Mouse (Mus musculus): ENCODE results near the gene Srcap. TPM values are rescaled to one million over a fixed set of nuclear protein-coding genes. Genes with fewer than 3 reads are reported as not detected.

Gene Srcap
- polyA plus RNA-seq, 1 experiment from 2014 or later = 66.7 TPM

DNA sequence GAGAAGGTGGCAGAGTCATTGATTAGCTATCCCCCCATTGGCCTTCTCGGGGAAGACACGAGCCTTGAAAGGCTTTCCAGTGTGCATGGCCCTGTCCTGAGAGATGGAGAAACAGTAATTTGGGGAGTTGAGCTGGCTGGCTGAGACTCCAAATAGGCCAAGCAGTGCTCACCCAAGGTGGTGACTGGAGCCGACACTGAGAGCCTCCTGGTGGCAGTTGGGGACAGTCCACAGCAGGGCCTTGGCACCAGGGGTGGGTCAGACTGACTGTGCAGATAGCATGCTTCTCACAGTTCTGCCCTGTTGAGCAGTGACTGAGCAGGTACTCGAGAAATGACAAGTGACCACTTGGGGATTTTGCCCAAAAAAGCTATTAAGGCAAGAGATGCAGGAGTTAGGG is 90.0 kb downstream of the Srcap start:
- Histone ChIP-seq H3K4me2 (ENCODE audit: low read depth, low read length) (no peak overlapping the region), H3K9ac (replicated peaks; ENCODE audit: low read depth, low read length) (no peak overlapping the region), H3K4me1 (ENCODE audit: control insufficient read depth, insufficient read depth, low read length) (no peaks in the 10 kb centered on the region), H3K27ac (ENCODE audit: low read depth, low read length) (no peak overlapping the region), H3K4me3 (ENCODE audit: low read depth, low read length) (no peak overlapping the region), H3K36me3 (ENCODE audit: control insufficient read depth, insufficient read depth, low read length) (peaks cover 66% of the 10 kb centered on the region), H3K9me3 (ENCODE audit: control insufficient read depth, low read length) (no peaks in the 10 kb centered on the region), H3K27me3 (ENCODE audit: control insufficient read depth, insufficient read depth, low read length) (no peaks in the 10 kb centered on the region)
- no peak for ATAC-seq (ENCODE audit: low read depth)
- WGBS = 85% methylated on average over 4 of the region's 4 CpGs

DNA sequence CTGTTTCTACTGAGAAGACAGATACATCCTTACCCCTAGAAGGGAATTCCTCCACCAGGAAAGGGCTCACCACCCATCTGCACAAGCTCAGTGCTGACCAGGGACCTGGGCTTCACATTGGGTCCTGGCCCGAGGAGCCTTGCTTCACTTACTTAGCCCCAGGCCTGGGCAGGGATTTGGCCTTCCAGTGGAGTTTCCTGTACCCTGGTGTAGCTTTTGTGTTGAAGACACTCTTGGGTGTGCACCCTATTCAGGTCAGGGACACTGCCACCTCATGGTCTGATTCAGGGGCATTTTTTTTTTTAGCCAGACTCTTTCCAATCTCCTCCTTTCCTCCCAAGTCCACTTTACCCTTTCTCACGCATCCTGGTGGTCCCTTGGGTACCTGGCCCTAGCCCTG is 91.1 kb downstream of the Srcap start:
- WGBS = 92% methylated on average over 2 of the region's 2 CpGs

DNA sequence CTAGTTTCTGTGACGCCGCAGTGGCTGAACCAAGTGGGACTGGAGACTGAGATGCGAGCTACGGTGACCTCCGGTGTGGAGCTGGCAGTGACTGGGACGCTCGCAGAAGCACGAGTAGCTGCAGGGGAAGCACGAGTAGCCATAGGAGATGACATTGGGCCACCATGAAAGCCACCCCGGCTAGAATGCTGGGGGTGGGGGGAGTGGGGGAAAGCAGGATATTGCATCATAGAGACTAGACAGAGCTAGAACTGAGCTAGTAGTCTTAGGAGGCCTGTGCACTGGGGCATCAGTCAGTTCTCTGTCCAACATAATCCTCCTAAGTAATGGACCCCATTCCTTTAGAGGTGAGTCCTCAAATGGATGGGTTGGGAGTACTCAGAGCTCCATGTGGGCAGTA is 92.5 kb downstream of the Srcap start:
- Histone ChIP-seq H3K4me3 (ENCODE audit: low read depth, low read length) (no peak overlapping the region), H3K4me2 (ENCODE audit: low read depth, low read length) (no peak overlapping the region), H3K9ac (replicated peaks; ENCODE audit: low read depth, low read length) (no peak overlapping the region), H3K4me1 (ENCODE audit: control insufficient read depth, insufficient read depth, low read length) (no peaks in the 10 kb centered on the region), H3K36me3 (ENCODE audit: control insufficient read depth, insufficient read depth, low read length) (peaks cover 64% of the 10 kb centered on the region), H3K27ac (ENCODE audit: low read depth, low read length) (no peak overlapping the region), H3K9me3 (ENCODE audit: control insufficient read depth, low read length) (no peaks in the 10 kb centered on the region), H3K27me3 (ENCODE audit: control insufficient read depth, insufficient read depth, low read length) (no peaks in the 10 kb centered on the region)
- WGBS = 93% methylated on average over 10 of the region's 10 CpGs
- ATAC-seq (ENCODE audit: low read depth) = no peak

More for the DNA sequence above, 91.1 kb downstream of the Srcap start:
- Histone ChIP-seq H3K4me3 (ENCODE audit: low read depth, low read length) (no peak overlapping the region), H3K27ac (ENCODE audit: low read depth, low read length) (no peak overlapping the region), H3K9me3 (ENCODE audit: control insufficient read depth, low read length) (no peaks in the 10 kb centered on the region), H3K4me2 (ENCODE audit: low read depth, low read length) (no peak overlapping the region), H3K4me1 (ENCODE audit: control insufficient read depth, insufficient read depth, low read length) (no peaks in the 10 kb centered on the region), H3K36me3 (ENCODE audit: control insufficient read depth, insufficient read depth, low read length) (peaks cover 62% of the 10 kb centered on the region), H3K27me3 (ENCODE audit: control insufficient read depth, insufficient read depth, low read length) (no peaks in the 10 kb centered on the region), H3K9ac (replicated peaks; ENCODE audit: low read depth, low read length) (no peak overlapping the region)
- ATAC-seq (ENCODE audit: low read depth) = no peak

DNA sequence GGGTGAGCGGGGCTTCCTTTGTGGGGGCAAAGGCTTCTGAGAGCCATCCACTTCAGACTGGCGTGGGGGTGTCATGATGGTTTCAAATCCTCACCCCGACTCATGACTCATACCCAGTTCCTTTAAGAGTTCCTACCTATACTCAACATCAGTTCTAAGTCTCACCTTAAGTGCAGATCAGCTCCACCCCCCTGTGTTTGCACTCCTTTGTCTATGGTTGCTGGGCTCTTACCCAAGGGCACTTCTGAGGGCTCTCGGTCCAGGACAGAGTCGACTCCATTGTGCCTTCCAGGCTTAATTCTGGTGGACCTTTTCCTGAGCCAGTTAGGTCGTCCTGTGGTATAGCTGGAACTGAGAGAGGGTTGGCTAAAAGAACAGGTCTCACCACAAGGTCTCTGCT is 95.4 kb downstream of the Srcap start:
- WGBS = 89% methylated on average over 6 of the region's 6 CpGs
- peaks cover 70% of the 10 kb centered on the region for H3K36me3 ChIP-seq (ENCODE audit: control insufficient read depth, insufficient read depth, low read length)
- H3K4me2 ChIP-seq (ENCODE audit: low read depth, low read length) = no peak overlapping the region
- H3K4me3 ChIP-seq (ENCODE audit: low read depth, low read length) = no peak overlapping the region
- H3K27ac ChIP-seq (ENCODE audit: low read depth, low read length) = no peak overlapping the region
- no peak for ATAC-seq (ENCODE audit: low read depth)
- H3K27me3 ChIP-seq (ENCODE audit: control insufficient read depth, insufficient read depth, low read length) = no peaks in the 10 kb centered on the region
- H3K9ac ChIP-seq (replicated peaks; ENCODE audit: low read depth, low read length) = no peak overlapping the region
- no peaks in the 10 kb centered on the region for H3K9me3 ChIP-seq (ENCODE audit: control insufficient read depth, low read length)
- H3K4me1 ChIP-seq (ENCODE audit: control insufficient read depth, insufficient read depth, low read length) = no peaks in the 10 kb centered on the region

Small RNA genes within 50 kb of the gene (microRNA-seq; reads per million reads assigned to microRNA genes)
- gene Gm47278 (not detected), gene Mir7060 (not detected)

Other genes starting within 250 kb of the Srcap start
- 77.7 and 78.9 TPM in 2 replicates for gene Sephs2, start 237.9 kb upstream of the Srcap start, polyA plus RNA-seq (2014; fragmentation: Nextera tagmentation; extraction: Ambion mirVana)
- gene Itgal, start 215.7 kb upstream of the Srcap start, polyA plus RNA-seq (2014; fragmentation: Nextera tagmentation; extraction: Ambion mirVana) = 0.09 and 0.17 TPM in 2 replicates
- 3.3 and 6.0 TPM in 2 replicates for gene Zfp768, start 166.4 kb upstream of the Srcap start, polyA plus RNA-seq (2014; fragmentation: Nextera tagmentation; extraction: Ambion mirVana)
- 8.4 and 9.1 TPM in 2 replicates for gene Zfp747, start 135.9 kb upstream of the Srcap start, polyA plus RNA-seq (2014; fragmentation: Nextera tagmentation; extraction: Ambion mirVana)
- gene 9130019O22Rik, start 124.8 kb upstream of the Srcap start, polyA plus RNA-seq (2014; fragmentation: Nextera tagmentation; extraction: Ambion mirVana) = 5.6 and 6.7 TPM in 2 replicates
- 6.0 and 7.8 TPM in 2 replicates for gene E430018J23Rik, start 118.4 kb upstream of the Srcap start, polyA plus RNA-seq (2014; fragmentation: Nextera tagmentation; extraction: Ambion mirVana)
- gene Zfp764, start 105.2 kb upstream of the Srcap start, polyA plus RNA-seq (2014; fragmentation: Nextera tagmentation; extraction: Ambion mirVana) = 5.5 and 5.7 TPM in 2 replicates
- gene Zfp688, start 89.9 kb upstream of the Srcap start, polyA plus RNA-seq (2014; fragmentation: Nextera tagmentation; extraction: Ambion mirVana) = 35.7 and 37.2 TPM in 2 replicates
- 16.1 and 18.2 TPM in 2 replicates for gene Zfp689, start 62.8 kb upstream of the Srcap start, polyA plus RNA-seq (2014; fragmentation: Nextera tagmentation; extraction: Ambion mirVana)
- gene Prr14, start 52.4 kb upstream of the Srcap start, polyA plus RNA-seq (2014; fragmentation: Nextera tagmentation; extraction: Ambion mirVana) = 35.8 and 38.8 TPM in 2 replicates
- 15.5 TPM in 2 replicates for gene Fbrs, start 32.8 kb upstream of the Srcap start, polyA plus RNA-seq (2014; fragmentation: Nextera tagmentation; extraction: Ambion mirVana)
- 18.3 and 19.7 TPM in 2 replicates for gene Gm42715, start 7.6 kb downstream of the Srcap start, polyA plus RNA-seq (2014; fragmentation: Nextera tagmentation; extraction: Ambion mirVana)
- gene Tmem265, start 49.4 kb downstream of the Srcap start, polyA plus RNA-seq (2014; fragmentation: Nextera tagmentation; extraction: Ambion mirVana) = 7.2 TPM in 2 replicates
- 62.1 and 69.6 TPM in 2 replicates for gene Phkg2, start 61.4 kb downstream of the Srcap start, polyA plus RNA-seq (2014; fragmentation: Nextera tagmentation; extraction: Ambion mirVana)
- gene Ccdc189, start 76.6 kb downstream of the Srcap start, polyA plus RNA-seq (2014; fragmentation: Nextera tagmentation; extraction: Ambion mirVana) = 7.8 and 10.6 TPM in 2 replicates
- gene Rnf40, start 76.8 kb downstream of the Srcap start, polyA plus RNA-seq (2014; fragmentation: Nextera tagmentation; extraction: Ambion mirVana) = 31.2 and 39.6 TPM in 2 replicates
- 20.4 and 25.3 TPM in 2 replicates for gene Zfp629, start 103.8 kb downstream of the Srcap start, polyA plus RNA-seq (2014; fragmentation: Nextera tagmentation; extraction: Ambion mirVana)
- gene Bcl7c, start 196.9 kb downstream of the Srcap start, polyA plus RNA-seq (2014; fragmentation: Nextera tagmentation; extraction: Ambion mirVana) = 36.0 and 45.7 TPM in 2 replicates
- gene Ctf1, start 200.8 kb downstream of the Srcap start, polyA plus RNA-seq (2014; fragmentation: Nextera tagmentation; extraction: Ambion mirVana) = 2.7 and 3.6 TPM in 2 replicates
- 0.27 TPM in 1 of 2 replicates, not detected in the other for gene Ctf2, start 220.2 kb downstream of the Srcap start, polyA plus RNA-seq (2014; fragmentation: Nextera tagmentation; extraction: Ambion mirVana)
- 6.5 and 9.1 TPM in 2 replicates for gene Fbxl19, start 232.6 kb downstream of the Srcap start, polyA plus RNA-seq (2014; fragmentation: Nextera tagmentation; extraction: Ambion mirVana)

Measured in neural tube, embryonic 14.5 days (tissue).